Mouse (Mus musculus): Measurements from ENCODE around the gene Inafm2. TPM values are rescaled to one million over a fixed set of nuclear protein-coding genes. Genes with fewer than 3 reads are reported as not detected.

Inafm2 gene
- polyA plus RNA-seq, 1 experiment from 2014 or later, result 44.7 TPM

DNA sequence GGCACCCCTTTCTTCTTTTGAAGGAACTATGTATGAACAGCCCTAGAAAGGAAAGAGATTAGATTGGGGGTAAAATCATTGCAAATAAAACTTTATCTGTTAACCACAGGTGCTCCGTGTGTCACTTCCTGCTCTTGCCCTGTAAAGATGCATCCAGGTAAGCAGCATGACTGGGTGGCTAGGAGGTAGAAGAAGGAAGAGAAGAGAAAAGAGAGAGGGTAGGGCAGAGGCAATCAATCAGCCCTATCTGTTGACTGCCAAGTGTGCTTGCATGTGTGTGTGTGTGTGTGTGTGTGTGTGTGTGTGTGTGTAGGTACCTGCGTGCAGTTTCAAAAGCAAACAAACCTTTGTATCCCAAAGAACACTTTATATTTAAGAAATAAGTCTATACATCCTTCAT, 29.0 kb downstream of the Inafm2 start:
- WGBS, result 75% methylated on average over 2 of the region's 2 CpGs
- no peak for ATAC-seq (replicated peaks; ENCODE audit: insufficient number of reproducible peaks, insufficient read depth, low FRiP score, low read depth)
- Histone ChIP-seq H3K9ac (no peak overlapping the region), H3K4me3 (no peak overlapping the region), H3K9me3 (replicated peaks) (no peaks in the 10 kb centered on the region), H3K36me3 (no peaks in the 10 kb centered on the region), H3K27ac (no peak overlapping the region), H3K4me1 (replicated peaks) (peaks cover 11% of the 10 kb centered on the region), H3K4me2 (no peak overlapping the region), H3K27me3 (no peaks in the 10 kb centered on the region)

DNA sequence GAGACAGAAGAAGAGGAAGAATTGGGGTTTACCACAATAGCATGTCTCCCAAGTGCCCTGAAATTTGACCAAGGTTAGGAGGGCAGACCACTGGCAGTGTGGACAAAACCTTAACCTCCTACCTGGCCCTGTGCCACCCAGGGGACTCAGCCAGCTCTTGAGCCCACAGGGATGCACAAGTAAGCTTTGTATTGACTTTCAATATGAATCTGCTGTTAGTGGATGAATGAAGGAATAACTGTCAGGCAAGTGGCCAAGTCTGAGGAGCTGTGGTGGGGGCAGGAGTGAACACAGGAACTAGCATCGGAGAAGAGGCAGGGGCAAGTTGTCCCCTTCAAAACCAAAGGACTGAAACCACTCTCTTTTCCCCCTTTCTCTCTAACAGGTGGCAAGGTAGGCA, 29.8 kb downstream of the Inafm2 start:
- H3K27ac ChIP-seq, result 0 out of 2 replicates have a peak overlapping the region, but pooled peaks have one; percentile 29
- ATAC-seq (replicated peaks; ENCODE audit: insufficient number of reproducible peaks, insufficient read depth, low FRiP score, low read depth), result no peak
- peaks cover 18% of the 10 kb centered on the region for H3K4me1 ChIP-seq (replicated peaks)
- H3K27me3 ChIP-seq, result peaks cover 7% of the 10 kb centered on the region
- no peak overlapping the region for H3K9ac ChIP-seq
- no peaks in the 10 kb centered on the region for H3K36me3 ChIP-seq
- H3K9me3 ChIP-seq (replicated peaks), result no peaks in the 10 kb centered on the region
- no peak overlapping the region for H3K4me3 ChIP-seq
- 50% methylated on average over 1 of the region's 1 CpGs for WGBS
- no peak overlapping the region for H3K4me2 ChIP-seq

DNA sequence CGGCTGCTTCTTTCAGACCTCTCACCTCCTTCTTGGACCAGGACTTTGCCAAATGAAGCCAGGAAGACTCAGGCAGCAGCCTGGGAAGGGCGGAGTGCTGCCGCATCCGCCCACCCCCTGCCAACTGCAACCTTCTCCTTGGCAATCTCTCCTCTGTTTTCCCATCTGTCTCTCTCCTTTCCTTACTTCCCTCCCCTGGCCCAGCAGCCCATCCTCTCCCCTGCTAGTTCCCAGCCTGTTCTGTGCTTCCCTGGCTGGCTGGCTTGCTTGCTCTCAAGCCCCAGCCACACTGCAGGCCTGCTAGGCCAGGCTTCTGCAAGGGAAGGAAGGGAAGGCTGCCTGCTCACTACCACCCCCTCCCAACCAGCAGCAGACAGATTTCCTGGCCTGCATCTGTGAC, 30.3 kb downstream of the Inafm2 start:
- no peaks in the 10 kb centered on the region for H3K36me3 ChIP-seq
- WGBS, result 57% methylated on average over 4 of the region's 4 CpGs
- no peak overlapping the region for H3K4me2 ChIP-seq
- H3K27ac ChIP-seq, result peak overlapping the region; percentile 29
- ATAC-seq (replicated peaks; ENCODE audit: insufficient number of reproducible peaks, insufficient read depth, low FRiP score, low read depth), result 0 out of 2 replicates have a peak, but pooled peaks have one; percentile 30
- H3K9me3 ChIP-seq (replicated peaks), result no peaks in the 10 kb centered on the region
- peaks cover 9% of the 10 kb centered on the region for H3K27me3 ChIP-seq
- peaks cover 18% of the 10 kb centered on the region for H3K4me1 ChIP-seq (replicated peaks)
- H3K4me3 ChIP-seq, result no peak overlapping the region
- no peak overlapping the region for H3K9ac ChIP-seq

DNA sequence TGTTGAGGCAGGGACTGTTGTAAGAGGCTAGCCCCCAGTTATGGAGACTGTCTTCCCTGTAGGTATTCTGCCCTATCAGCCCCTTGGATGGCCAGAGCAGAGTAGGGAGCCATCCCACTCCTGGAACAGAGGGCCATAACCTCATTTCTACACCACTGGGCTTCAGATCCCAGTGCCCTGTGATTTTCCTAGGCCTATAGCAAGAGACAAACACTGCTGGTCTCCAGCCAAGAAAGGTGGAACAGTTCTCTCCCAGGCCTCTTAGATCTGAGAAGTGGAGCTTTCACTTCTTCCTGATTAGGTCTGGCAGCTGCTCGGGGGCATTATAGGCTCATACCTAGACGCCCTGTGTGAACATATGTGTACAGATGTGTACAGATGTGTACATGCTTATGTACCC, 30.7 kb downstream of the Inafm2 start:
- Histone ChIP-seq H3K9ac (no peak overlapping the region), H3K4me1 (replicated peaks) (peaks cover 18% of the 10 kb centered on the region), H3K36me3 (no peaks in the 10 kb centered on the region), H3K27ac (peak overlapping the region; percentile 29), H3K4me2 (no peak overlapping the region), H3K4me3 (no peak overlapping the region), H3K9me3 (replicated peaks) (no peaks in the 10 kb centered on the region), H3K27me3 (peaks cover 9% of the 10 kb centered on the region)
- WGBS, result 54% methylated on average over 2 of the region's 2 CpGs
- ATAC-seq (replicated peaks; ENCODE audit: insufficient number of reproducible peaks, insufficient read depth, low FRiP score, low read depth), result no peak

DNA sequence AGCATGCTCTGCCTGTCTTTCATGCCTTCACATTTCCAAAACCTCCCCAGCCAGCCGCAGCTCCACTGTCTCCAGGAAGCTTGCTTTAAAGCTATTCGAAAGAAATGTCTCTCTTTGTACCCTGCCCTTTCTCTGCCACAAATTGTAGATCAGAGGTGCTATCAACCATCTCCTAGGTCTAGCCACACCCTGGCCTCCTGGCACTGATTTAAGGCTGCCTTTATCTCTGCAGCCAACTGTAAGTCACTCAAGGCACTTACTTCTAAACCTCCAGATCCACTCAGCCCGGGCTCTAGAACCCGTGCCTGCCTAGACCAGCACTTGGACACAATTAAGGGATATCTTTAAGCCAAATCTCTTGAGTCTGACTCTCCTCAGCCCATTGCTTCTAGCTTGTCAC, 32.9 kb downstream of the Inafm2 start:
- Histone ChIP-seq H3K4me3 (no peak overlapping the region), H3K27ac (no peak overlapping the region), H3K4me2 (no peak overlapping the region), H3K27me3 (peaks cover 9% of the 10 kb centered on the region), H3K9me3 (replicated peaks) (no peaks in the 10 kb centered on the region), H3K4me1 (replicated peaks) (peaks cover 18% of the 10 kb centered on the region), H3K9ac (no peak overlapping the region), H3K36me3 (no peaks in the 10 kb centered on the region)
- no peak for ATAC-seq (replicated peaks; ENCODE audit: insufficient number of reproducible peaks, insufficient read depth, low FRiP score, low read depth)
- 71% methylated on average over 4 of the region's 4 CpGs for WGBS

DNA sequence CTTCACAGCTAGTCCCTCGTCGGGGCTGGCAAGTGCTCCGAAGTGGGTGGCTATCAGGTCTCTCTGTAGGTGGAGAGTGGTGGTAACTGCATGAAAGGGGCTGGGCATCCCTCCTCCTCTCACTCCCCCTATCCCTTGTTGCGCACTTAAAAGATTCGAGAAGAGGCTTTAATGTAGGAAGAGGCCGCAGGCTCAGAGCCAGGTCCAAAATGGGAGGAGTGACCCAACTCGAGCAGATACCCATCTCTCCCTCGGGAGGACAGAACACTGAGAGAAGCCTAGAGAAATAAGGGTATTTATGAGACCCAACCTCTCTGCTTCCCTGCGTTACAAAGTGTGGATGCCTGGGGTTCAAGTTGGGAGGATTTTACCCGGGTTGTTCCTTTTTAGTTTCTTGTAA, 33.5 kb downstream of the Inafm2 start:
- Histone ChIP-seq H3K36me3 (no peaks in the 10 kb centered on the region), H3K9me3 (replicated peaks) (no peaks in the 10 kb centered on the region), H3K27ac (no peak overlapping the region), H3K4me1 (replicated peaks) (peaks cover 18% of the 10 kb centered on the region), H3K4me3 (peak overlapping the region; percentile 42), H3K4me2 (peak overlapping the region; percentile 69), H3K9ac (no peak overlapping the region), H3K27me3 (peaks cover 9% of the 10 kb centered on the region)
- 14% methylated on average over 10 of the region's 10 CpGs for WGBS
- no peak for ATAC-seq (replicated peaks; ENCODE audit: insufficient number of reproducible peaks, insufficient read depth, low FRiP score, low read depth)

DNA sequence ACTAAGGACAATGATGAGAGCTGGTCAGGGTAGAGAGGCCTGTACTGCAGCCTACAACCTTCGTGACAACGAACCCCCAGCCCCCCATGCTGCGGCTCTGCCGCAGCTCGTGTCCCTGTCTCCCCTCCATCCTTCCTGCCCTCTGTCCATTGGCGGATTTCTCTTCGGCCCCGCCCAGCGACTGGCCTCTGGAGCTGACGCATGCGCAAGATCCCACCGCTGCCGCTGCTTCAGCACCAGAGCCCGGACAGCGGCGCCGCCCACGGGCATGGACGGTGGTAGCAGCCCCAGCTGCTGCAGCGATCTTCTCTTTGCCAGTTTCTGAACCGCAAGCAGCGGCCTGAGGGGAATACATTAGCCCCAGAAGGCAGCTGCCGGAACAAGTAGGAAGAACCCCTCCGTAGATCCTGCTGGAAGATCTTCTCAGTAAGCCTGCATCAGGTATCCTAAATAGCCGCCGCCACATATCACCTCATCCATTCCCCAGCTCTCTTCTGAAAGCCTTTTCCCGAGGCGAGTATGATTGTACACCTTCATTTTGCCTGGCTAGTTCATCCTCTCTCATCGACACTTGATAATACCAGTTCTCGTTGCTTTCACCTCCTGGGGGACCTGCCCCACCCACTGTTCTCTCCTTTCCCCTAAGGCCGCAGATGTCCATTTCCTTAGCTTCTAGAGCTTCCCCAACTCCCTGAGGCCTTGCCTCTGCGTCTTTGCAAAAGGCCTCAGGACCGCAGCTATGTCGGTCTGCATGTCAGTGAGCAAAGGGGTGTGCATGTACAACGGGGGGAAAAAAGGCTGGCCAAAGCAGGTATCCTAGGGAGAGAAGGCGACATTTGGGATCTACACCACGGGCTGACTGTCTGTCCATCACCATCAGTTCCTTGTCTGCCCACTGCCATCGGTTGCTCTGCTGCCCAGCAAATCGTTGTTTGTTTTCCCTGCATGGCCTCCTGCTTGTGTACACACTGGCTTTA, 34.2 kb downstream of the Inafm2 start, which contains the start of gene Disp2:
TSS of gene Disp2 (plus strand) at position 216 of the 977 bp plus-strand sequence.
- H3K4me3 ChIP-seq, result peak within 1 kb of the TSS; percentile 42
- peaks cover 18% of the 10 kb centered on the region for H3K4me1 ChIP-seq (replicated peaks)
- no peak within 1 kb of the TSS for H3K9ac ChIP-seq
- H3K27me3 ChIP-seq, result peaks cover 9% of the 10 kb centered on the region
- H3K4me2 ChIP-seq, result peak within 1 kb of the TSS; percentile 69
- H3K9me3 ChIP-seq (replicated peaks), result no peaks in the 10 kb centered on the region
- ATAC-seq (replicated peaks; ENCODE audit: insufficient number of reproducible peaks, insufficient read depth, low FRiP score, low read depth), result peak; percentile 75
- no peak within 1 kb of the TSS for H3K27ac ChIP-seq
- WGBS, result 11% methylated on average over 39 of the region's 39 CpGs
- H3K36me3 ChIP-seq, result no peaks in the 10 kb centered on the region

DNA sequence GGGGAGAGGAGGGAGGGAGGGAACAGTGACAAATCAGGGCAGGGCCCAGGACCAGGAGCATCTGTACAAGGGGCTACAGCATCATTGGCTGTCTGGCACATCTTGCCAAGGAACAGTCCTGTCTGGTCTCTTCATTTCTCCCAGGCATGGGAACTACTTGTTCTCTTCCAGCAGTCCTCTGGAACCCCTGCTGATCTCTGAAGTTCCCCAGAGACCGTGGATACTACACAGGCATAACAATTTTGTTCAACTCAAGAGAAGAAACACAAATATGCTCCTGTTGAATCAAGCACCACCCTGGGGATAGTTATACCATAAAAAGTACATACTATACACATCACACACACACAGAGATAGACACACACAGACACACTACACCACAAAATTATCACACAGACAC, 35.6 kb downstream of the Inafm2 start:
- no peaks in the 10 kb centered on the region for H3K9me3 ChIP-seq (replicated peaks)
- H3K4me1 ChIP-seq (replicated peaks), result peaks cover 15% of the 10 kb centered on the region
- peaks cover 11% of the 10 kb centered on the region for H3K27me3 ChIP-seq
- no peak overlapping the region for H3K4me2 ChIP-seq
- H3K36me3 ChIP-seq, result no peaks in the 10 kb centered on the region
- WGBS, result 30% methylated on average over 1 of the region's 1 CpGs
- no peak for ATAC-seq (replicated peaks; ENCODE audit: insufficient number of reproducible peaks, insufficient read depth, low FRiP score, low read depth)
- no peak overlapping the region for H3K9ac ChIP-seq
- H3K4me3 ChIP-seq, result no peak overlapping the region
- H3K27ac ChIP-seq, result no peak overlapping the region

DNA sequence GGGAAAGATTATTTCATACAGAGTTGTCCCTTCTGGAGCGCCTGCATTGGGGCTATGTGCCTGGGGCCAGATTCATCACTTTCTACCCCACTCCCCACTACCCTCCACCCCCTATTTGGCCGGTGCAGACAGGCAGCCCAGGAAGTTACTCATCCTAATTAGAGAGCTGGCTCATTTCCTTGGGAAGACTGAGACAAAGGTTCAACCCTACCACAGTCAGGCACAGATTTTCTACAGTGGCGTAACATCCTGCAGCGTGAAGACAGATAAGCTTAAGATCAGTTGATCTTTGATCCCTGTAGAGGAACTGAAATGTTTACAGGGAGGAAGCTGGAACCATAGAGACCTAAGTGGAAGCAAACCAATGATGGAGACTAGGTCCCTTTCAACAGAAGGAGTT, 36.7 kb downstream of the Inafm2 start:
- Histone ChIP-seq H3K27me3 (peaks cover 16% of the 10 kb centered on the region), H3K36me3 (no peaks in the 10 kb centered on the region), H3K9ac (no peak overlapping the region), H3K27ac (no peak overlapping the region), H3K9me3 (replicated peaks) (no peaks in the 10 kb centered on the region), H3K4me3 (no peak overlapping the region), H3K4me2 (no peak overlapping the region), H3K4me1 (replicated peaks) (peaks cover 13% of the 10 kb centered on the region)
- no peak for ATAC-seq (replicated peaks; ENCODE audit: insufficient number of reproducible peaks, insufficient read depth, low FRiP score, low read depth)
- 40% methylated on average over 4 of the region's 4 CpGs for WGBS

DNA sequence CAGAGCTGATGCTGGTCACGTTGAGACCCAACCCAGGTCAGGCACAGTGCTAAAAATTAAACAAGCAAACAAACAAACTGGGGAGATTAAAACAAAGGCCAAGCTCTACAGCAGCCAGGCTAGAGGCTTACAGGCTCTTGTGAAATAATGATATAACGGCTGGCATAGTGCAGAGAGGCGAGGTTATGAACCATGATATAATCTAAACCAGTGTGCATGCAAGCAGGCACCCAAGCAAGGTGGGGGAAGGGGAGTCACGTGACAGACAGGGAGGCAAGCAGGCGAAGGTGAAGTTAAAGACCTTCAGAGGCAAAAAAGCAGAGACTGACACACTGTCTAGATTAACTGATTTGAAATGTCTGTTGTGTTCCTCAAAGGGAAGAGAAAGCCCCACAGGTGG, 37.5 kb downstream of the Inafm2 start:
- peaks cover 13% of the 10 kb centered on the region for H3K4me1 ChIP-seq (replicated peaks)
- no peak overlapping the region for H3K9ac ChIP-seq
- H3K27me3 ChIP-seq, result peaks cover 19% of the 10 kb centered on the region
- H3K27ac ChIP-seq, result no peak overlapping the region
- 49% methylated on average over 5 of the region's 5 CpGs for WGBS
- H3K4me2 ChIP-seq, result no peak overlapping the region
- no peak for ATAC-seq (replicated peaks; ENCODE audit: insufficient number of reproducible peaks, insufficient read depth, low FRiP score, low read depth)
- no peak overlapping the region for H3K4me3 ChIP-seq
- no peaks in the 10 kb centered on the region for H3K36me3 ChIP-seq
- H3K9me3 ChIP-seq (replicated peaks), result no peaks in the 10 kb centered on the region

DNA sequence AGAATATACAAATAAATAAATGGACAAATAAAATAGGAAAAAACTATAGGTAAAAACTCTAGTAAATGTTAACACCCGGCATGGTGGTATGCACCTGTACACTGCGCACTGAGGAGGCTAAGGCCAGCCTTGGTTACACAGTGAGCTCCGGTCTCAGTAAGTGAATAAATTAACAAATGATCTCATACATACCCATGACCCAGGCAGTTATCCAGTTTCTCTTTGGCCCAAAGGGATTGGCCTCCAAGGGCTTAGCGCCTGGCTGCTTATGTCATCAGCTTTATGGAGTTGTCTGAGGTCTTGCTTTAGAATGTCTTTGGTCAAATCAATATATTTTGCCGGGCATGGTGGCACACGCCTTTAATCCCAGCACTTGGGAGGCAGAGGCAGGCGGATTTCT, 38.1 kb downstream of the Inafm2 start:
- Histone ChIP-seq H3K27me3 (peaks cover 20% of the 10 kb centered on the region), H3K4me1 (replicated peaks) (peaks cover 13% of the 10 kb centered on the region), H3K9ac (no peak overlapping the region), H3K4me3 (no peak overlapping the region), H3K27ac (no peak overlapping the region), H3K36me3 (no peaks in the 10 kb centered on the region), H3K4me2 (no peak overlapping the region), H3K9me3 (replicated peaks) (no peaks in the 10 kb centered on the region)
- no peak for ATAC-seq (replicated peaks; ENCODE audit: insufficient number of reproducible peaks, insufficient read depth, low FRiP score, low read depth)
- WGBS, result 82% methylated on average over 7 of the region's 7 CpGs

DNA sequence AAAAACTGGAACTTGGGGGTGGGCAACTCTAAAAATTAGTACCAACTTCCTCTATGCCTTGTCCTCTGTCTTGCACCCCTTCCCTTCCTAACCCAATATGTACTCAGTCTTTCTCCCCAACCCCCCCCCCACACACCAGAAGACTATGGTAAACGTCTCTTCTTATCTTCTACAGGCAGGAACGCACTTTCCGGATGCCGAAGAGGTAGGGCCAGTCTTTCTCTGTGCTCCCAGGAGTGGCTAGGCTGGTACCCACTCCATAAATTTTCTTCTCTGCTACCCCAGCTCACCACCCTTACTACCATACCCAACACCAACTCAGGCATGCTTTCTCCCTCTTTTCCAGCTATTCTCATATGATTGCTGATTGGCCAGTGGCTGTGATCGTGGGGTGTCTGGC, 41.0 kb downstream of the Inafm2 start:
- no peak overlapping the region for H3K9ac ChIP-seq
- 65% methylated on average over 5 of the region's 5 CpGs for WGBS
- no peak overlapping the region for H3K4me3 ChIP-seq
- no peak overlapping the region for H3K4me2 ChIP-seq
- H3K27me3 ChIP-seq, result peaks cover 26% of the 10 kb centered on the region
- no peaks in the 10 kb centered on the region for H3K36me3 ChIP-seq
- no peak overlapping the region for H3K27ac ChIP-seq
- H3K9me3 ChIP-seq (replicated peaks), result no peaks in the 10 kb centered on the region
- H3K4me1 ChIP-seq (replicated peaks), result peaks cover 10% of the 10 kb centered on the region
- ATAC-seq (replicated peaks; ENCODE audit: insufficient number of reproducible peaks, insufficient read depth, low FRiP score, low read depth), result no peak
